Mouse (Mus musculus): ENCODE measurements around the gene Tmem212. TPM values are rescaled to one million over a fixed set of nuclear protein-coding genes. Genes with fewer than 3 reads are reported as not detected.

Gene Tmem212
- 28.7 and 44.9 TPM in 2 replicates for polyA plus RNA-seq (2021; fragmentation: Nextera tagmentation)
- long read RNA-seq, experiment 1, transcript Tmem212-201 (4 exons, 716 nt), result major isoform, 20 of 26 reads
- long read RNA-seq, experiment 1, partial matches to known transcripts, result 0 of 26 reads
- long read RNA-seq, experiment 1, other reads (novel, unspliced or antisense), result 6 of 26 reads
- long read RNA-seq, experiment 2, result 0 reads

DNA sequence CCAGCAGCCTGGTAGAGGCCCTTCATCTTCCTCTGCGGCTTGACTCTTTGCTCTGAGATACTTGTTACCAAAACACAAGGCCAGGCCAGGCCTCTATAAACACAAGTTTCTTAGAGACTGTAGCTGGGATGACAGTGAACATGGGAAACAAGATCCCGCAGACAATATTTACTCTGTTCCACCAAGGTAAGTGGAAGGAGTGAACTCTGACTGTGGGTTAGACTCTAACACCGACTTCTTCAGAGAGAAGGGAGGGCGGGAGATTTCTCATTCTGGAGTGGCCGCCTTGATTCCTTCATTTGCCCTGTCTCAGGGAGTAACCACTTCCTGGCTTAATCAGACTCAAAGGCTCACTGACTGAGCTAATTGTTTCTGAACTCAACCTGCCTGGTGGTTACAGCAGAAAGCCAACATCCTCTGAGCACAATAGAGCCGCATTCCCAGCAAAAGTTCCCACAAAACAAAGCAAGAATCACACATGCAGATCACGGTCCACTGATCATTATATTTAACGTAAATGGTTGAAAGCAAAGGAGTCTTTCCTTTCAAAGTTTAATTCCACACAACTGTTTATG is at the start of gene Tmem212:
TSS of gene Tmem212 (minus strand) at position 51 of the 575 bp plus-strand sequence.

DNA sequence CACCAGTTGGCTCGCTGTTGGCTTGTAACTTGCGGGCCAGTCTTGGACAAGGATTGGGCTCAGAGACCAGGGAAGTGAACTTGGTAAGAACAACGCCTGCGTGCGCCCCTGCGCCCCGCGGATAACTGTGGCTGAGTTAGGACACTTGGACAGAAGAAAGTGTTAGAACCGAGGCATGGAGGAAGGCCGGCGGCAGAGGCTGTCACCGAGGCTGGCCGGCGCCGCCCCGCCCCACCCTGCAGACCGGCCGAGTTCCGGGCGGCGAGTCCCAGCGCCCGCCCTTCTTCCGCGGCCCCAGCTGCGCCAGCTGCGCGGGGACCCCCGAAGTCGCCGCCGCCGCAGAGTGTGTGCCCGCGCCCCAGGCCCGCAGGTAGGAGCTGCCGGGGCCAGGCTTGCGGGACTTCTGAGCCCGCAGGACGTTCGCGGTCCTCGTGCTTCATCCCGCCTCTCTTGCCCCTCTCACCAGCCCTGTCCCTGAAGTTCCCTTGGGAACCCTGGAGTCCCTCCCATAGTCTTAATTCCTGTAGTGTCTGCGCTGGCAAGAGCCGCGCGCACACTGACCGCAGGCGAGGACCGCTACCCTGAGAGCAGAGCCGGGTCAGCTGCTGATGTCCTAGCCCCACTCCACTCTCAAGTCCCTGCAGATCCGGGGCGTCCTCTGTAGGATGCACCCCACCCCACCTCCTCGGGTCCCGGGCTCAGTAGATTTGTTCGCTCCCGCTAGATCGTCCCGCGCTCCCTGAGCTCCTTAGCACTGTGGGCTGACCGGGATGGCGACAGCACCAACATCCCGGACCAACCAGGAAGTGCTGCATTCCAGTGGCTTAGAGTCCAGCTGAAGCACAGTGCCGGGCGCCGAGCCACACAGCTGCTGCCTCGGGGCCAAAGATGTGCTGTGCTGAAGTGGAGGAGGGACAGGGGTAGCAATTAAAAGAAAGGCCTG is 42.5 kb upstream of the Tmem212 start, which contains the start of gene Pld1:
TSS of gene Pld1 (plus strand) at position 315 of the 943 bp plus-strand sequence.

Other genes with a start within 250 kb of the Tmem212 start
- gene Fndc3b, start 185.1 kb downstream of the Tmem212 start, polyA plus RNA-seq (2021; fragmentation: Nextera tagmentation), result 1.7 and 2.0 TPM in 2 replicates
- gene Pld1, start 42.3 kb upstream of the Tmem212 start, polyA plus RNA-seq (2021; fragmentation: Nextera tagmentation), result 5.0 and 5.5 TPM in 2 replicates